Mouse (Mus musculus): ENCODE data around the gene Nuak1. TPM values are rescaled to one million over a fixed set of nuclear protein-coding genes. Genes with fewer than 3 reads are reported as not detected.

Nuak1 gene
- total and polyA plus RNA-seq, 2 experiments from 2014 or later: 2.7 to 37.9 TPM

GRCm38 (mm10) chr10:84360953-84361352 is 79.4 kb downstream of the Nuak1 start:
- no peaks in the 10 kb centered on the region for H3K4me1 ChIP-seq (ENCODE audit: insufficient read depth, low read length)
- H3K9me3 ChIP-seq (ENCODE audit: low read length): no peaks in the 10 kb centered on the region
- no peak overlapping the region for H3K27ac ChIP-seq (ENCODE audit: low read depth, low read length)
- TF ChIP-seq CTCF (IDR thresholded peaks at IDR 0.05): no peak
- H3K4me2 ChIP-seq (ENCODE audit: low read depth, low read length, poor library complexity, severe bottlenecking): no peak overlapping the region
- no peaks in the 10 kb centered on the region for H3K36me3 ChIP-seq (ENCODE audit: insufficient read depth, low read length)
- ATAC-seq (ENCODE audit: low FRiP score) (no peak), DNase-seq (ENCODE audit: low spot score) (no peak)
- WGBS: 95% methylated on average over 4 of the region's 4 CpGs
- H3K9ac ChIP-seq (replicated peaks; ENCODE audit: low read length, poor library complexity, severe bottlenecking): no peak overlapping the region
- H3K4me3 ChIP-seq (ENCODE audit: low read depth, low read length): no peak overlapping the region
- no peaks in the 10 kb centered on the region for H3K27me3 ChIP-seq (ENCODE audit: insufficient read depth, low read length)

DNA sequence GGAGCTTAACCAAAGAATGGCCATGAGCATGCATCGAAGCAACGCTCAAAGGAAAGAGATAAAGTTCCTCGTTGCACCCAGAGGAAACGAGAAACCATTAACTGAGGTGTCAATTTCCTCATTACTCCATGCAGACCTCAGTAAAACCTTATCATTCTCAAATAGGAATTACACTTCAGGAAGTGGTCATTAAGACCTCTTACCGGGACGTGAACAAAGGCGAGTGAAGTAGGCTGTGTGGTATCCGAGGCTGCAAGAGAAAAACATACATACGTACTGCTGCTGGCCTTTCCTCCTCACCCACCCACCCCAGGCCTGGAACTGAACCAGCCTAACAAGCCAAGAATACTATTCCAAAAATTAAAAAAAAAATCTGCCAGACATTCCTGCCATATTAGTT is 80.0 kb downstream of the Nuak1 start:
- TF ChIP-seq CTCF (IDR thresholded peaks at IDR 0.05): no peak
- ATAC-seq (ENCODE audit: low FRiP score): no peak
- Histone ChIP-seq H3K4me2 (ENCODE audit: low read depth, low read length, poor library complexity, severe bottlenecking) (no peak overlapping the region), H3K27ac (ENCODE audit: low read depth, low read length) (no peak overlapping the region), H3K27me3 (ENCODE audit: insufficient read depth, low read length) (no peaks in the 10 kb centered on the region), H3K9me3 (ENCODE audit: low read length) (no peaks in the 10 kb centered on the region), H3K4me3 (ENCODE audit: low read depth, low read length) (no peak overlapping the region), H3K9ac (replicated peaks; ENCODE audit: low read length, poor library complexity, severe bottlenecking) (no peak overlapping the region), H3K36me3 (ENCODE audit: insufficient read depth, low read length) (no peaks in the 10 kb centered on the region), H3K4me1 (ENCODE audit: insufficient read depth, low read length) (no peaks in the 10 kb centered on the region)
- no peak for DNase-seq (ENCODE audit: low spot score)
- 94% methylated on average over 9 of the region's 9 CpGs for WGBS

DNA sequence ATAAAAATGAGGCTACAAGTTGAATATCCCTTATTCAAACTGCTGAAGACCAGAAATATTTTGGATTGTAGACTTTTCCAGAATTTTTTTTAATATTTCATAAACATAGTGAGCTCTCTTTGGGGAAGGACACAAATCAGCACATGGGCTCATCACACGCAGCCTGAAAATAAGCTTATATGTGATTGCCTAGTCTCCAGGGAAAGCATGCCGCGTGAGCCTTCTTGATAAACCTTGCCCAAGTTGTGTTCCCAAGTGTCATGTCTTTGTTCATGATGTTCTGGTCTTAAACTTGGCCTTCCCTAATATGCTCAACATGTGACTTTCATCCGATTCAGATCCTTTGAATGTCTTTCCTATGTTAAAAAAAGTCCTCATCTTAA is 81.7 kb downstream of the Nuak1 start:
- ATAC-seq (ENCODE audit: low FRiP score) (no peak), DNase-seq (ENCODE audit: low spot score) (no peak)
- Histone ChIP-seq H3K4me2 (ENCODE audit: low read depth, low read length, poor library complexity, severe bottlenecking) (no peak overlapping the region), H3K9me3 (ENCODE audit: low read length) (no peaks in the 10 kb centered on the region), H3K27me3 (ENCODE audit: insufficient read depth, low read length) (no peaks in the 10 kb centered on the region), H3K9ac (replicated peaks; ENCODE audit: low read length, poor library complexity, severe bottlenecking) (no peak overlapping the region), H3K27ac (ENCODE audit: low read depth, low read length) (no peak overlapping the region), H3K4me1 (ENCODE audit: insufficient read depth, low read length) (no peaks in the 10 kb centered on the region), H3K36me3 (ENCODE audit: insufficient read depth, low read length) (no peaks in the 10 kb centered on the region), H3K4me3 (ENCODE audit: low read depth, low read length) (no peak overlapping the region)
- WGBS: 91% methylated on average over 4 of the region's 4 CpGs
- TF ChIP-seq CTCF (IDR thresholded peaks at IDR 0.05): no peak

- Histone ChIP-seq H3K36me3 (ENCODE audit: insufficient read depth, low read length) (no peaks in the 10 kb centered on the region), H3K9me3 (ENCODE audit: low read length) (no peaks in the 10 kb centered on the region), H3K4me1 (ENCODE audit: insufficient read depth, low read length) (no peaks in the 10 kb centered on the region), H3K27me3 (ENCODE audit: insufficient read depth, low read length) (no peaks in the 10 kb centered on the region), H3K27ac (ENCODE audit: low read depth, low read length) (no peak overlapping the region), H3K4me2 (ENCODE audit: low read depth, low read length, poor library complexity, severe bottlenecking) (no peak overlapping the region), H3K4me3 (ENCODE audit: low read depth, low read length) (no peak overlapping the region), H3K9ac (replicated peaks; ENCODE audit: low read length, poor library complexity, severe bottlenecking) (no peak overlapping the region)
- no peak for TF ChIP-seq CTCF (IDR thresholded peaks at IDR 0.05)
- 61% methylated on average over 4 of the region's 4 CpGs for WGBS
- peak; percentile 78; the same call in 1 of the 2 replicates for ATAC-seq (ENCODE audit: low FRiP score)
- DNase-seq (ENCODE audit: low spot score): peak; percentile 96
Measured at GRCm38 (mm10) chr10:84357997-84358737, 82.2 kb downstream of the Nuak1 start.

DNA sequence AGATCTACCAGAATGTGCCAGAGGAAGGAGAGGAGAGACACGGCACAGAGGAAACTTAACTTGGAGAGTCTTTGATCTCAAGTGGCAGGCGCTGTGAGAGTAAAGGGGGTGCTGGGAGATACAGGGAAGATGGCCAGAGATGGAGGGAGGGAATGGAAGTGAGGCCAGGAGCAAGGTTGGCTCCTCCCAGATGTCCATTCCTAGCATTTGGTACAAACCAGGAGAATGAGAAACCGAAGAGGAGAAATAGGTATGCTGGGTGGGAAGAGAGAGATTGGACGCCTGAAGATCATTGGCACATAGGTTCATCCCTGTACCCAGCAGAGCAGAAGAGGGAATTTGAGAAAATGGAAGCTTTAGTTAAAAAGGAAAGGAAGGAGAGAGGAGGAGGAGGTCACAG is 82.8 kb downstream of the Nuak1 start:
- Histone ChIP-seq H3K27me3 (ENCODE audit: insufficient read depth, low read length) (no peaks in the 10 kb centered on the region), H3K4me3 (ENCODE audit: low read depth, low read length) (no peak overlapping the region), H3K9me3 (ENCODE audit: low read length) (no peaks in the 10 kb centered on the region), H3K9ac (replicated peaks; ENCODE audit: low read length, poor library complexity, severe bottlenecking) (no peak overlapping the region), H3K4me1 (ENCODE audit: insufficient read depth, low read length) (no peaks in the 10 kb centered on the region), H3K36me3 (ENCODE audit: insufficient read depth, low read length) (no peaks in the 10 kb centered on the region), H3K27ac (ENCODE audit: low read depth, low read length) (no peak overlapping the region), H3K4me2 (ENCODE audit: low read depth, low read length, poor library complexity, severe bottlenecking) (no peak overlapping the region)
- 83% methylated on average over 4 of the region's 4 CpGs for WGBS
- peak; percentile 13; the same call in 1 of the 2 replicates for ATAC-seq (ENCODE audit: low FRiP score)
- TF ChIP-seq CTCF (IDR thresholded peaks at IDR 0.05): no peak
- peak; percentile 11 for DNase-seq (ENCODE audit: low spot score)

- 79% methylated on average over 6 of the region's 6 CpGs for WGBS
Measured at GRCm38 (mm10) chr10:84354323-84354722, 86.1 kb downstream of the Nuak1 start.

More at GRCm38 (mm10) chr10:84354323-84354722, 86.1 kb downstream of the Nuak1 start:
- no peak overlapping the region for H3K4me3 ChIP-seq (ENCODE audit: low read depth, low read length)
- H3K27me3 ChIP-seq (ENCODE audit: insufficient read depth, low read length): no peaks in the 10 kb centered on the region
- no peak for TF ChIP-seq CTCF (IDR thresholded peaks at IDR 0.05)
- ATAC-seq (ENCODE audit: low FRiP score): no peak
- H3K9me3 ChIP-seq (ENCODE audit: low read length): no peaks in the 10 kb centered on the region
- no peaks in the 10 kb centered on the region for H3K36me3 ChIP-seq (ENCODE audit: insufficient read depth, low read length)
- H3K4me2 ChIP-seq (ENCODE audit: low read depth, low read length, poor library complexity, severe bottlenecking): no peak overlapping the region
- H3K4me1 ChIP-seq (ENCODE audit: insufficient read depth, low read length): no peaks in the 10 kb centered on the region
- no peak overlapping the region for H3K9ac ChIP-seq (replicated peaks; ENCODE audit: low read length, poor library complexity, severe bottlenecking)
- no peak for DNase-seq (ENCODE audit: low spot score)
- H3K27ac ChIP-seq (ENCODE audit: low read depth, low read length): no peak overlapping the region

Data from midbrain, postnatal 0 days (tissue).